Mouse (Mus musculus) heart, adult 9 months (tissue): ENCODE results near the gene Iqcb1.
"Not testable (repeated sequence)": the region's sequence is repeated elsewhere in the genome, so short reads cannot be mapped to it uniquely, and the experiment has no call there.

ENCODE experiments used
- DNase-seq, 2 experiments: peaks; one replicate each; pipeline ENCODE4 v3.0.0; 2022; ENCODE audit warnings: low spot score in 2 of 2

The Iqcb1 gene

GRCm38 (mm10) chr16:36828054-36828786 lies at the start of gene Iqcb1:
TSS of gene Iqcb1 (plus strand) at chr16:36828385.
- DNase-seq = peak; percentile 79 to 82

DNA sequence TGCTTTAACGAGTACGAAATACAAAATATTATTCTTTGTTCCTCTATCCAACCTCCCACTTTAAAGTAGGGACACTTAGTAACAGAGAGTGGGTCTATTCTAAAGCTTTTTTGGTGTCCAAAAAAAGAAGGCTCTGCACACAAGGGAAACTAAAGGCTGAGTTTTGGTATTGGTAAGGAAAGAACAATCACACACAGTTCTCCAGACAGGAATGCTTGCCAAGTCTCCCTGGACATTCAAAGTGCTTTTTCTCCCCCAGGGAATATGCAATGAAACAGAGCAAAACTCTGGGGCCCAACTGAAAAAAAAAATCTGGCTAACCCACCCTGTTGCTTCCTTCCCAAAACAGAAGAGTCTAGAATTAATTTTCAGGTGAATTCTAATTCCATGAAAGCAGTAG lies 44.0 kb upstream of the Iqcb1 start:
- no peak for DNase-seq

- no peak for DNase-seq
These were observed 43.4 kb upstream of the Iqcb1 start, which contains the start of gene Slc15a2 for GRCm38 (mm10) chr16:36784594-36785313. TSS of gene Slc15a2 (minus strand) at chr16:36784962.

GRCm38 (mm10) chr16:36786466-36786865 lies 41.7 kb upstream of the Iqcb1 start:
- no peak for DNase-seq

- no peak for DNase-seq
These were observed 38.0 kb upstream of the Iqcb1 start for GRCm38 (mm10) chr16:36790166-36790565.

DNA sequence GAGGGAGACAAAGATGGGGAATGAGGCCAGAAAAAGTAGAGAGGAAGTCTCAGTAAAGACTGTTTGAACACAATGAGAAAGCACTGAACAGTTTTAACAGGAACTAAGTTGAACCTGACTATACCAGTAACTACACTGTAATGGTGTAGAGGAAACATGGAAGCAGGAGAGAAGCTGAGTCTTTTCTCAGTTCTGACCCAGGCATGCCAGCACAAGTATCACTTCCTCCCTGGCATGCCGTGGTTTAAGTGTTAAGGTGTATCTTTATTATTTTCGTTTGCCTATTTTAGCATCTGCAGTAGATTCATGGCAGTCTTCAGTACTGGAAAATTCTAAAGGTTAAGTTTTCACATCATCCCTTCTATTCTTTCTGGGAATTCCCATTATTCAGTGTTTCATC lies 33.2 kb upstream of the Iqcb1 start:
- DNase-seq = no peak

DNA sequence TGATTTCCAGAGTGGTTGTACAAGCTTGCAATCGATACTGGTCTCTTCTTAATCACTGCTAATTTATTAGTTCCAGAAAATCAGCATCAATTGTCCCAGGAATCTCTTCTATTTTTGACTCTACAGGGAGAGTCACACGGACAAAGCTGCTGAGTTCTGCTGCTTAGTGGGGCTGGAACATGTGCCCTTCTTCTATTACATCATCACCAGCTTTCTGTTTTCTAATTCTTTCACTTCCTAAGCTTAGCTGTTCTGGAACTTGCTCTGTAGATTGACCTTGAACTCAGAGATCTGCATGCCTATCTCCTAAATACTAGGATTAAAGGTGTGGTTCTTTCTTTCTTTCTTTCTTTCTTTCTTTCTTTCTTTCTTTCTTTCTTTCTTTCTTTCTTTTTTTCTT lies 29.9 kb upstream of the Iqcb1 start:
- no peak for DNase-seq

DNA sequence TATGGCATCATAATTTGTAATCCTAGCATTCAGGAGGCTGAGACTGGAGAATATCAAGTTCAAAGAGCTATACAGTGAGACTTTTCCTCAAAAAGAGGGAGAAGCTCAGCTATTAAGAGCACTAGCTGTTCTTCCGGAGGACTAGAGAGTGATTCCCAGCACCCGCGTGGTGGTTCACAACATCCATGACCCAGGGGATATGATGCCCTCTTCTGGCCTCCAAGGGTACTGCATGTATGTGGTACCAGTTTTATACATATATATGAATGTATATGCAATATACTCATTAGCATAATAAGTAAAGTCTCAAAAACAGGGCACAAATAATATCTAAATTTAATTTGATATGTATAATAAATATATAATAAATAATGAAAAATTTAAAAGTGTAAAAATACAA lies 25.8 kb upstream of the Iqcb1 start:
- DNase-seq = no peak

DNA sequence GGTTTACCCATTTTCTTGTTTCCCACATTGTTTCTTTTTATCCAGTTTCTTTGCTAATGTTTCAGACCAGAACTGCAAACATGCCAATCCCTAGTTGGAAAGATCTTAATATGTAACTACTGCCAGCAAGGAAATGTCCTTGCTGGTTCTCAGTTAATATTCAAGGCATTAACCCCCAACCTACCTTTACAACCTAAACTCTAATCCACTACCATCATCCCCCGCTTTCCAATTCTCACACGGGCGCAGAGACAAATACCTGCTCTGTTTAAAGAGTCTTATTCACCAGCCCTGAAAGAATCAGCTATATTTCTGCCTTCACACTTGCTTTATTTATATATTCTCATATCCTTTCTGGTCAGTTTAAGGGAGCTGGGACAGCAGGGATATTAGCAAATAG lies 19.6 kb upstream of the Iqcb1 start:
- no peak for DNase-seq

GRCm38 (mm10) chr16:36813680-36814079 lies 14.5 kb upstream of the Iqcb1 start:
- DNase-seq = no peak

- no peak for DNase-seq
These were observed 11.3 kb upstream of the Iqcb1 start for GRCm38 (mm10) chr16:36816916-36817315.

DNA sequence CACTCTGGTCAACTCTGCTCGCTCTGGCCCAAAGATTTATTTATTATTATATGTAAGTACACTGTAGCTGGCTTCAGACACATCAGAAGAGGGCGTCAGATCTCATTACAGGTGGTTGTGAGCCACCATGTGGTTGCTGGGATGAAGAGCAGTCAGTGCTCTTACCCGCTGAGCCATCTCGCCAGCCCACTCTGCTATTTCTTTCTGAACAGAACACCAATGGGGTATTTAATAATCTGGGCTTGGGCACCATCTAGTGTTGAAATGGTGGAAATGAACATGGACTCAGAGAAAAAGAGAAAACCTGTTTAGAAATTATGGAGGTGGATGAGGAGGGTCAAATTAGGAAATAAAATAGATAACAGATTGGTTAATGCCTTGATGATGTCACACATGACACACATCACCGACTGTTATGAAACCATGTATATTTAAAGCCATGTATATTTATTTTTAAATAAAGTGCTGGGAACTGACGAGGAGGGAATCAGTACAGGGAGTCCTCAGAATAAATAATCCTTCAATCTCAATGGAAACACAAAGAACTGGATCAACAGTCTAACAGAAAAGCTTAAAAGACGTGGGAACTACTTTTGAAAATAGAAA lies 10.8 kb upstream of the Iqcb1 start:
- DNase-seq = peak; percentile 70 to 72

DNA sequence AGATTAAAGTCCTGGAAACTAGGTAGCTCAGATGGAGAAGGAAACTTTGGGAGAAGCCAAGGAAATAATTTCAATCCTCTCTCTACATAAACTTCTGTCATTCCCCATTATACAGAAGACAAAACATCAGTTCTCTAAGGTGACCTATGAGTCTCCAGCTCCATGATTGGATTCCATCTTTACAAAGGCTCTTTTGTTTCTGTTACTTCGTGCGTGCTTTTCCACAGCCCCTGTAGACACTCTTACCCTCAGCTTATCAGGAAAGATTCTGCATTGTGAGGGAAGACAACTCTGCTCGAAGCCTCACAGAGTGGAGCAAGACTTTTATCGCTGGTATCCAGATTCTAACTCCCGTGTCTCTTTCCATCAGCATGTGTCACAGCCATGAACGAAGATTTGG lies 8.2 kb upstream of the Iqcb1 start:
- DNase-seq = no peak

- DNase-seq = no peak
These were observed 7.4 kb upstream of the Iqcb1 start for GRCm38 (mm10) chr16:36820747-36821146.

GRCm38 (mm10) chr16:36821474-36821873 lies 6.7 kb upstream of the Iqcb1 start:
- no peak for DNase-seq

- DNase-seq = no peak
These were observed 553 bp upstream of the Iqcb1 start for GRCm38 (mm10) chr16:36827611-36828053.

- DNase-seq = no peak
These were observed 635 bp downstream of the Iqcb1 start for GRCm38 (mm10) chr16:36828820-36829219.

GRCm38 (mm10) chr16:36846894-36847293 lies 18.7 kb downstream of the Iqcb1 start:
- DNase-seq = not testable (repeated sequence)

DNA sequence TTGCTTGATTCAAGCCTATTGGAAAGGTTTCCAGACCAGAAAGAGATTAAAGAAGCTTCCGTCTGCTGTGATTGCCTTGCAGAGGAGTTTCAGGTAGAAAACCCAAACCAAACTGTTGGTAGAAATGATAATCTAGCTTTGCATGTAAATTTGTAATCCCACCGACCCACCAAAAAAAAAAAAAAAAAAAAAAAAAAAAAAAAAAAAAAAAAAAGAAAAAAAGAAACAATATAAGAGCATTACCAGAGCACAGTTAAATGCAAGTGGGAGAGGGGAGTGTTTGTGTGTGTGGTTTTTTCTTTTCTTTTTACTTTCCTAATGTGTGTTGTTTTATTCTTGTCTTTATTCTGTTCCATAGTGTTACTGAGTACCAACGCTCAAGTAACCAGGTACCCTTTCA lies 23.0 kb downstream of the Iqcb1 start:
- no peak for DNase-seq

DNA sequence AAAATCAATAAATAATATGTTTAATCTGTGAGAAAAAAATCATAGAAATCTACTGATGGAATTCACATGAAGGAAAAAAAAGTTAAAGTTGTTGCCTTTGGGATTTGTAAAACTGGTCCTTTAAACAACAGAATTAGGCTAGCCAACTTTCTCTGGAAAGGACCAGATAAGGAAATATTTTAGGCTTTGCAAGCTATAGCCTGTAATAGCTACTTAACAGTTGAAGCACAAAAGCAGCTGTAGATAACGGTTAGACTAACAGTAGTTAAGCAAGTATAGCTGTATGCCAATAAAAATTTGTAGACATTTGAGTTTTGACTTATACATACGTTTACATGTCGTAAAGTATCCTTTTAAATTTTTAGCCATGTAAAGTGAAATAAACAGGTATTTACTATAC lies 35.4 kb downstream of the Iqcb1 start:
- DNase-seq = no peak

- no peak for DNase-seq
These were observed 41.3 kb downstream of the Iqcb1 start for GRCm38 (mm10) chr16:36869442-36869841.

- peak; percentile 99 to 100 for DNase-seq
These were observed 46.5 kb downstream of the Iqcb1 start, which contains the start of the genes Eaf2 and Golgb1 for GRCm38 (mm10) chr16:36874583-36875275. TSS of gene Eaf2 (minus strand) at chr16:36875003. TSS of gene Golgb1 (plus strand) at chr16:36875140.
